31 mouse cellular contexts compared by ENCODE assay signal in genomic region chr2:17970662-17971061, GRCm38 (mm10). TPM values are rescaled to one million over a fixed set of nuclear protein-coding genes. Genes with fewer than 3 reads are reported as not detected.
A peak's percentile ranks its signal among the peaks of the same experiment; 100 is the strongest.
DNase-seq lines count a peak whose midpoint lies in the region; ATAC-seq lines count a peak whose summit lies in the region.
"Had no signal": no experiment of that assay in that cellular context is flagged by ENCODE, and none has a peak within 500 bp of the region (broad histone marks: within the 10 kb centered on the region; RNA-seq: fewer than 3 reads in every experiment).

No protein-coding gene starts in this region.

- 0 out of 2 replicates have a peak overlapping the region, but pooled peaks have one; percentile 35 for H3K27ac ChIP-seq in forebrain, embryonic 10.5 days
- H3K27ac ChIP-seq in forebrain, embryonic 13.5 days: no peak overlapping the region
- H3K27ac ChIP-seq in kidney, embryonic 15.5 days: peak overlapping the region; percentile 20; the same call in 1 of the 2 replicates
- H3K27ac ChIP-seq in neural tube, embryonic 15.5 days (replicated peaks): no peak overlapping the region
- H3K27ac ChIP-seq: forebrain, embryonic 15.5 days; hindbrain, embryonic 12.5 days; hindbrain, embryonic 15.5 days had no signal

- WGBS in forebrain, embryonic 10.5 days: 24% methylated on average over 1 of the region's 1 CpGs
- WGBS in forebrain, embryonic 13.5 days: 45% methylated on average over 1 of the region's 1 CpGs
- 27% methylated on average over 1 of the region's 1 CpGs for WGBS in kidney, embryonic 15.5 days
- WGBS in neural tube, embryonic 15.5 days: 52% methylated on average over 1 of the region's 1 CpGs

- H3K9ac ChIP-seq in forebrain, embryonic 13.5 days: no peak overlapping the region
- H3K9ac ChIP-seq in kidney, embryonic 15.5 days: no peak overlapping the region
- no peak overlapping the region for H3K9ac ChIP-seq in neural tube, embryonic 15.5 days (replicated peaks)
- H3K9ac ChIP-seq: forebrain, embryonic 15.5 days; hindbrain, embryonic 12.5 days; hindbrain, embryonic 15.5 days had no signal

- no peaks in the 10 kb centered on the region for H3K36me3 ChIP-seq in forebrain, embryonic 10.5 days (replicated peaks)
- no peaks in the 10 kb centered on the region for H3K36me3 ChIP-seq in forebrain, embryonic 13.5 days (ENCODE audit: poor library complexity, severe bottlenecking)
- H3K36me3 ChIP-seq in kidney, embryonic 15.5 days: no peaks in the 10 kb centered on the region
- H3K36me3 ChIP-seq in neural tube, embryonic 15.5 days: no peaks in the 10 kb centered on the region
- H3K36me3 ChIP-seq: forebrain, embryonic 15.5 days; G1E; hindbrain, embryonic 12.5 days; hindbrain, embryonic 15.5 days had no signal

- no peak overlapping the region for H3K4me2 ChIP-seq in forebrain, embryonic 13.5 days
- no peak overlapping the region for H3K4me2 ChIP-seq in kidney, embryonic 15.5 days
- H3K4me2 ChIP-seq in neural tube, embryonic 15.5 days: no peak overlapping the region
- H3K4me2 ChIP-seq: forebrain, embryonic 15.5 days; heart, embryonic 11.5 days; hindbrain, embryonic 12.5 days; hindbrain, embryonic 15.5 days had no signal

- peaks cover 25% of the 10 kb centered on the region for H3K4me1 ChIP-seq in forebrain, embryonic 10.5 days
- H3K4me1 ChIP-seq in forebrain, embryonic 13.5 days: 0 out of 2 replicates have a peak, but pooled peaks cover 5% of the 10 kb centered on the region
- H3K4me1 ChIP-seq in kidney, embryonic 15.5 days: peaks cover 15% of the 10 kb centered on the region
- no peaks in the 10 kb centered on the region for H3K4me1 ChIP-seq in neural tube, embryonic 15.5 days
- H3K4me1 ChIP-seq: hindbrain, embryonic 15.5 days had no signal

- ATAC-seq in forebrain, embryonic 13.5 days: no peak
- no peak for ATAC-seq in kidney, embryonic 15.5 days (replicated peaks; ENCODE audit: low FRiP score)
- no peak for ATAC-seq in neural tube, embryonic 15.5 days (ENCODE audit: low FRiP score)
- ATAC-seq: forebrain, embryonic 15.5 days; Patski had no signal

- H3K4me3 ChIP-seq in forebrain, embryonic 10.5 days: no peak overlapping the region
- no peak overlapping the region for H3K4me3 ChIP-seq in forebrain, embryonic 13.5 days
- no peak overlapping the region for H3K4me3 ChIP-seq in kidney, embryonic 15.5 days (replicated peaks)
- H3K4me3 ChIP-seq in neural tube, embryonic 15.5 days (replicated peaks): no peak overlapping the region
- H3K4me3 ChIP-seq: forebrain, embryonic 15.5 days; hindbrain, embryonic 12.5 days; hindbrain, embryonic 15.5 days had no signal

- H3K9me3 ChIP-seq in forebrain, embryonic 10.5 days: no peaks in the 10 kb centered on the region
- no peaks in the 10 kb centered on the region for H3K9me3 ChIP-seq in forebrain, embryonic 13.5 days (replicated peaks)
- no peaks in the 10 kb centered on the region for H3K9me3 ChIP-seq in kidney, embryonic 15.5 days (replicated peaks)
- H3K9me3 ChIP-seq in neural tube, embryonic 15.5 days (replicated peaks): no peaks in the 10 kb centered on the region
- H3K9me3 ChIP-seq: forebrain, embryonic 15.5 days; G1E; hindbrain, embryonic 12.5 days; hindbrain, embryonic 15.5 days had no signal

- DNase-seq in forebrain, embryonic 10.5 days (ENCODE audit: extremely low spot score, low spot score): no peak
- DNase-seq in kidney, adult 11 months: no peak
- DNase-seq in retina, postnatal 1 day: peak; percentile 4
- no peak for DNase-seq in retina, embryonic 14.5 days (ENCODE audit: low spot score)
- DNase-seq in R1 (ENCODE audit: low read depth, low spot score): peak; percentile 92
- DNase-seq: adrenal gland, adult 2 months; adrenal gland, postnatal 14 days; B cell, adult 2 months; cerebellum, adult 11 months; cerebellum, adult 2 months; cerebellum, adult 9-11 months; cerebellum, postnatal 25 days; gastrocnemius, postnatal 36 days; heart, postnatal 36 days had no signal

- no peaks in the 10 kb centered on the region for H3K27me3 ChIP-seq in forebrain, embryonic 10.5 days (ENCODE audit: poor library complexity, severe bottlenecking)
- H3K27me3 ChIP-seq in forebrain, embryonic 13.5 days: no peaks in the 10 kb centered on the region
- no peaks in the 10 kb centered on the region for H3K27me3 ChIP-seq in kidney, embryonic 15.5 days
- H3K27me3 ChIP-seq in neural tube, embryonic 15.5 days (replicated peaks): no peaks in the 10 kb centered on the region
- H3K27me3 ChIP-seq: CH12.LX; forebrain, embryonic 15.5 days; hindbrain, embryonic 12.5 days; hindbrain, embryonic 15.5 days; Patski had no signal

RNA-seq across cellular contexts. Expression of gene H2al2a, which starts 26.1 kb away (rescaled TPM):
- polyA plus RNA-seq in forebrain, embryonic 10.5 days (2016; fragmentation: Nextera tagmentation; extraction: Ambion mirVana): not detected in 2 replicates
- not detected in 2 replicates for polyA plus RNA-seq in forebrain, embryonic 13.5 days (2015; fragmentation: Nextera tagmentation; extraction: Ambion mirVana)
- not detected in 2 replicates for polyA plus RNA-seq in kidney, embryonic 15.5 days (2015; fragmentation: Nextera tagmentation; extraction: Ambion mirVana)
- polyA plus RNA-seq in neural tube, embryonic 15.5 days (2015; fragmentation: Nextera tagmentation; extraction: Ambion mirVana): not detected in 2 replicates
- polyA plus RNA-seq: adrenal gland, adult 2 months; cerebellum, adult 2 months; embryonic facial prominence, embryonic 11.5 days; embryonic facial prominence, embryonic 14.5 days; forebrain, embryonic 11.5 days; forebrain, embryonic 15.5 days; G1E; heart, embryonic 11.5 days; heart, embryonic 14.5 days; heart, postnatal 0 days; hindbrain, embryonic 12.5 days; hindbrain, embryonic 15.5 days; intestine, embryonic 14.5 days; intestine, postnatal 0 days; Patski had no signal

Comparison
In these comparisons a context has a peak if more than half of its experiments do, and no peak if none do; other contexts are left out.
1. DNase-seq: peak in retina, postnatal 1 day (single experiment) and R1 (single experiment); none in forebrain, embryonic 10.5 days (single experiment), kidney, adult 11 months (single experiment) and retina, embryonic 14.5 days (single experiment).
2. H3K27ac ChIP-seq: peak in forebrain, embryonic 10.5 days (single experiment) and kidney, embryonic 15.5 days (single experiment); none in forebrain, embryonic 13.5 days (single experiment) and neural tube, embryonic 15.5 days (single experiment).